Mouse (Mus musculus) spleen, adult 2 months (tissue): ENCODE measurements at regions not wholly inside any gene's neighbourhood (a gene's known extent, or its start where the extent isn't known, plus 50 kb on each side); places are given as distances from the start of the nearest gene placed in this dataset.

Experiments
- CTCF ChIP-seq: fragments of 200-500 bp; IDR thresholded peaks from 2 replicates; pipeline ENCODE4 v1.5.1; 2011; ENCODE audit warnings: mild to moderate bottlenecking, inconsistent platforms; ENCODE audit not compliant: insufficient read depth, insufficient read length, insufficient replicate concordance; ENCODE audit errors: extremely low read depth
- POLR2A ChIP-seq: fragments of 200-500 bp; IDR thresholded peaks from 2 replicates; pipeline ENCODE4 v1.6.1; 2011; ENCODE audit warnings: low read depth, low read length, inconsistent platforms

DNA sequence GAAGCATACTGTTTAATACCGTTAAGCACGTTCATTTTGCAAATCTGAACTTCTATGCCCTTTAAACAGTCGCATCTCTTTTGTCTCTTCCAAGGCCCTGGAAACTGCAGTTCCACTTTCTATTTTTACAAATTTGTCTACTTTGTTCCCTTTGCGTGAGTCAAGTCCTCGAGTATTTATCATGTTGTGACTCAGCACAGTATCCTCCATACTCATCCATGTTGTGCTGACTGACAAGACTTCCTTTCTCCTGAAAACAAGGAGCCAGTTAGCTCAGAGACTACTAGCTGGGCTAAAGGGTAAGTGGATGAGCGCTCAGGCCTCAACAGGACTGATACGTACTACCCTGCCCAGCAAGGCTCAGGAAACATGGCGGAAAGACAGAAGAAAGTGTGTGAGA lies 131.9 kb upstream of the Gdnf start:
- TF ChIP-seq CTCF (no peak), POLR2A (no peak)
